31 mouse cellular contexts compared by ENCODE assay signal in genomic region chr5:90086491-90086890, GRCm38 (mm10).
A peak's percentile ranks its signal among the peaks of the same experiment; 100 is the strongest.
DNase-seq lines count a peak whose midpoint lies in the region; ATAC-seq and TF ChIP-seq lines count a peak whose summit lies in the region.
"Had no signal": no experiment of that assay in that cellular context is flagged by ENCODE, and none has a peak within 500 bp of the region (broad histone marks: within the 10 kb centered on the region; RNA-seq: fewer than 3 reads in every experiment).

No protein-coding gene starts in this region.

- H3K4me3 ChIP-seq in embryonic facial prominence, embryonic 14.5 days (ENCODE audit: low read depth, low read length), result no peak overlapping the region
- H3K4me3 ChIP-seq in embryonic facial prominence, embryonic 10.5 days, result no peak overlapping the region
- H3K4me3 ChIP-seq in kidney, postnatal 0 days (replicated peaks; ENCODE audit: low read depth, low read length), result no peak overlapping the region
- H3K4me3 ChIP-seq in lung, embryonic 14.5 days (ENCODE audit: low read depth, low read length), result no peak overlapping the region
- no peak overlapping the region for H3K4me3 ChIP-seq in stomach, postnatal 0 days (ENCODE audit: low read depth, low read length)
- H3K4me3 ChIP-seq: forebrain, embryonic 10.5 days; forebrain, embryonic 15.5 days; heart, embryonic 15.5 days; hindbrain, embryonic 13.5 days; limb, embryonic 10.5 days; limb, embryonic 15.5 days; liver, embryonic 13.5 days; megakaryocyte, embryonic 14.5 days; midbrain, embryonic 12.5 days; myocyte; neural tube, embryonic 12.5 days had no signal

- DNase-seq in embryonic facial prominence, embryonic 14.5 days (ENCODE audit: low spot score), result peak; percentile 22
- DNase-seq in embryonic facial prominence, embryonic 10.5 days (ENCODE audit: low spot score), result no peak
- peak; percentile 56 for DNase-seq in kidney, postnatal 0 days (ENCODE audit: low spot score)
- no peak for DNase-seq in kidney, adult 8-10 months
- DNase-seq in lung, embryonic 14.5 days, result peak; percentile 31
- DNase-seq in lung, postnatal 10 days, result no peak
- no peak for DNase-seq in stomach, postnatal 0 days (ENCODE audit: low spot score)
- DNase-seq: adrenal gland, adult 2 months; adrenal gland, postnatal 36 days; cerebellum, adult 8-10 months; cerebellum, postnatal 25 days; heart, postnatal 4 days; kidney, adult 11 months; liver, embryonic 13.5 days; right cerebral cortex, adult 18-20 months; spleen, adult 18-20 months; thymus, adult 2 months; thymus, postnatal 36 days had no signal

- H3K27me3 ChIP-seq in embryonic facial prominence, embryonic 14.5 days (replicated peaks; ENCODE audit: control insufficient read depth, insufficient read depth, low read length), result no peaks in the 10 kb centered on the region
- H3K27me3 ChIP-seq in embryonic facial prominence, embryonic 10.5 days (replicated peaks; ENCODE audit: low read depth, poor library complexity, severe bottlenecking), result no peaks in the 10 kb centered on the region
- no peaks in the 10 kb centered on the region for H3K27me3 ChIP-seq in kidney, postnatal 0 days (ENCODE audit: insufficient read depth, low read length)
- no peaks in the 10 kb centered on the region for H3K27me3 ChIP-seq in lung, embryonic 14.5 days (ENCODE audit: insufficient read depth, low read length)
- no peaks in the 10 kb centered on the region for H3K27me3 ChIP-seq in stomach, postnatal 0 days (ENCODE audit: control insufficient read depth, insufficient read depth, low read length)
- H3K27me3 ChIP-seq: CH12.LX; forebrain, embryonic 15.5 days; heart, embryonic 15.5 days; hindbrain, embryonic 13.5 days; limb, embryonic 15.5 days; liver, embryonic 13.5 days; megakaryocyte, embryonic 14.5 days; midbrain, embryonic 12.5 days; neural tube, embryonic 12.5 days had no signal

- 55% methylated on average over 6 of the region's 6 CpGs for WGBS in embryonic facial prominence, embryonic 14.5 days
- WGBS in embryonic facial prominence, embryonic 10.5 days, result 86% methylated on average over 6 of the region's 6 CpGs
- WGBS in kidney, postnatal 0 days, result 62% methylated on average over 6 of the region's 6 CpGs
- 52% methylated on average over 6 of the region's 6 CpGs for WGBS in lung, embryonic 14.5 days
- 48% methylated on average over 6 of the region's 6 CpGs for WGBS in stomach, postnatal 0 days

- H3K4me2 ChIP-seq in embryonic facial prominence, embryonic 14.5 days (ENCODE audit: low read depth, low read length), result no peak overlapping the region
- H3K4me2 ChIP-seq in kidney, postnatal 0 days (ENCODE audit: low read length), result no peak overlapping the region
- H3K4me2 ChIP-seq in lung, embryonic 14.5 days, result no peak overlapping the region
- H3K4me2 ChIP-seq in stomach, postnatal 0 days (replicated peaks; ENCODE audit: low read depth), result no peak overlapping the region
- H3K4me2 ChIP-seq: forebrain, embryonic 15.5 days; heart, embryonic 15.5 days; hindbrain, embryonic 13.5 days; limb, embryonic 15.5 days; liver, embryonic 13.5 days; midbrain, embryonic 12.5 days; neural tube, embryonic 12.5 days had no signal

- no peaks in the 10 kb centered on the region for H3K36me3 ChIP-seq in embryonic facial prominence, embryonic 14.5 days (ENCODE audit: control insufficient read depth, insufficient read depth, low read length)
- H3K36me3 ChIP-seq in embryonic facial prominence, embryonic 10.5 days (replicated peaks), result no peaks in the 10 kb centered on the region
- H3K36me3 ChIP-seq in kidney, postnatal 0 days (ENCODE audit: insufficient read depth, low read length), result no peaks in the 10 kb centered on the region
- H3K36me3 ChIP-seq in lung, embryonic 14.5 days (ENCODE audit: insufficient read depth), result no peaks in the 10 kb centered on the region
- no peaks in the 10 kb centered on the region for H3K36me3 ChIP-seq in stomach, postnatal 0 days (ENCODE audit: control insufficient read depth, insufficient read depth, low read length)
- H3K36me3 ChIP-seq: forebrain, embryonic 10.5 days; forebrain, embryonic 15.5 days; heart, embryonic 15.5 days; hindbrain, embryonic 13.5 days; limb, embryonic 10.5 days; limb, embryonic 15.5 days; liver, embryonic 13.5 days; midbrain, embryonic 12.5 days; neural tube, embryonic 12.5 days had no signal

- no peak for TF ChIP-seq EP300 in stomach, postnatal 0 days (optimal IDR thresholded peaks at IDR 0.05)

- no peak overlapping the region for H3K9ac ChIP-seq in embryonic facial prominence, embryonic 14.5 days (ENCODE audit: low read depth, low read length)
- H3K9ac ChIP-seq in kidney, postnatal 0 days (ENCODE audit: low read depth, low read length), result no peak overlapping the region
- H3K9ac ChIP-seq in lung, embryonic 14.5 days, result no peak overlapping the region
- no peak overlapping the region for H3K9ac ChIP-seq in stomach, postnatal 0 days (ENCODE audit: low read length)
- H3K9ac ChIP-seq: forebrain, embryonic 15.5 days; heart, embryonic 15.5 days; hindbrain, embryonic 13.5 days; limb, embryonic 15.5 days; liver, embryonic 13.5 days; midbrain, embryonic 12.5 days; neural tube, embryonic 12.5 days had no signal

- no peak overlapping the region for H3K27ac ChIP-seq in embryonic facial prominence, embryonic 14.5 days (replicated peaks; ENCODE audit: low read depth, low read length)
- no peak overlapping the region for H3K27ac ChIP-seq in embryonic facial prominence, embryonic 10.5 days (replicated peaks)
- no peak overlapping the region for H3K27ac ChIP-seq in kidney, postnatal 0 days
- H3K27ac ChIP-seq in lung, embryonic 14.5 days (ENCODE audit: low read depth), result no peak overlapping the region
- H3K27ac ChIP-seq in stomach, postnatal 0 days (replicated peaks), result no peak overlapping the region
- H3K27ac ChIP-seq: forebrain, embryonic 10.5 days; forebrain, embryonic 15.5 days; heart, embryonic 15.5 days; hindbrain, embryonic 13.5 days; limb, embryonic 10.5 days; limb, embryonic 15.5 days; liver, embryonic 13.5 days; midbrain, embryonic 12.5 days; neural tube, embryonic 12.5 days had no signal

- no peaks in the 10 kb centered on the region for H3K4me1 ChIP-seq in embryonic facial prominence, embryonic 14.5 days (ENCODE audit: control insufficient read depth, insufficient read depth, low read length)
- H3K4me1 ChIP-seq in embryonic facial prominence, embryonic 10.5 days, result no peaks in the 10 kb centered on the region
- H3K4me1 ChIP-seq in kidney, postnatal 0 days (replicated peaks; ENCODE audit: insufficient read depth, low read length), result no peaks in the 10 kb centered on the region
- H3K4me1 ChIP-seq in lung, embryonic 14.5 days (ENCODE audit: insufficient read depth), result no peaks in the 10 kb centered on the region
- no peaks in the 10 kb centered on the region for H3K4me1 ChIP-seq in stomach, postnatal 0 days (replicated peaks; ENCODE audit: control insufficient read depth, insufficient read depth)
- H3K4me1 ChIP-seq: forebrain, embryonic 10.5 days; heart, embryonic 15.5 days; hindbrain, embryonic 13.5 days; limb, embryonic 10.5 days; limb, embryonic 15.5 days; liver, embryonic 13.5 days; megakaryocyte, embryonic 14.5 days; midbrain, embryonic 12.5 days; neural tube, embryonic 12.5 days had no signal

- TF ChIP-seq CTCF in kidney, postnatal 0 days (IDR thresholded peaks at IDR 0.05; ENCODE audit: low read depth), result no peak
- TF ChIP-seq CTCF in lung, embryonic 14.5 days (IDR thresholded peaks at IDR 0.05; ENCODE audit: low read depth), result no peak
- TF ChIP-seq CTCF in stomach, postnatal 0 days (IDR thresholded peaks at IDR 0.05; ENCODE audit: low read depth), result peak; percentile 21; the same call in 1 of the 2 replicates

- H3K9me3 ChIP-seq in embryonic facial prominence, embryonic 14.5 days (ENCODE audit: control insufficient read depth, low read length), result no peaks in the 10 kb centered on the region
- no peaks in the 10 kb centered on the region for H3K9me3 ChIP-seq in embryonic facial prominence, embryonic 10.5 days
- H3K9me3 ChIP-seq in kidney, postnatal 0 days (replicated peaks; ENCODE audit: low read length), result no peaks in the 10 kb centered on the region
- H3K9me3 ChIP-seq in lung, embryonic 14.5 days (ENCODE audit: low read depth, low read length), result no peaks in the 10 kb centered on the region
- H3K9me3 ChIP-seq in stomach, postnatal 0 days (ENCODE audit: control insufficient read depth, low read length), result no peaks in the 10 kb centered on the region
- H3K9me3 ChIP-seq: forebrain, embryonic 10.5 days; forebrain, embryonic 15.5 days; heart, embryonic 15.5 days; hindbrain, embryonic 13.5 days; limb, embryonic 10.5 days; limb, embryonic 15.5 days; liver, embryonic 13.5 days; midbrain, embryonic 12.5 days; neural tube, embryonic 12.5 days had no signal

- no peak for ATAC-seq in embryonic facial prominence, embryonic 14.5 days (ENCODE audit: low read depth)
- no peak for ATAC-seq in kidney, postnatal 0 days (replicated peaks; ENCODE audit: low FRiP score, low read depth)
- ATAC-seq in lung, embryonic 14.5 days (ENCODE audit: insufficient read depth), result no peak
- no peak for ATAC-seq in stomach, postnatal 0 days (ENCODE audit: low FRiP score, low TSS enrichment)
- ATAC-seq in megakaryocyte progenitor cell, adult 5-6 weeks (replicated peaks; ENCODE audit: poor library complexity), result no peak
- ATAC-seq: activated CD4-positive, CD25-positive, alpha-beta regulatory T cell, adult 4 months; forebrain, embryonic 15.5 days had no signal

Comparison
In these comparisons a context has a peak if more than half of its experiments do, and no peak if none do; other contexts are left out.
1. DNase-seq: peak in embryonic facial prominence, embryonic 14.5 days (single experiment), kidney, postnatal 0 days (single experiment) and lung, embryonic 14.5 days (single experiment); none in embryonic facial prominence, embryonic 10.5 days (single experiment), kidney, adult 8-10 months (0 of 2), lung, postnatal 10 days (single experiment) and stomach, postnatal 0 days (single experiment).